Mouse (Mus musculus): ENCODE measurements around the gene Prr23a3.

Gene Prr23a3

DNA sequence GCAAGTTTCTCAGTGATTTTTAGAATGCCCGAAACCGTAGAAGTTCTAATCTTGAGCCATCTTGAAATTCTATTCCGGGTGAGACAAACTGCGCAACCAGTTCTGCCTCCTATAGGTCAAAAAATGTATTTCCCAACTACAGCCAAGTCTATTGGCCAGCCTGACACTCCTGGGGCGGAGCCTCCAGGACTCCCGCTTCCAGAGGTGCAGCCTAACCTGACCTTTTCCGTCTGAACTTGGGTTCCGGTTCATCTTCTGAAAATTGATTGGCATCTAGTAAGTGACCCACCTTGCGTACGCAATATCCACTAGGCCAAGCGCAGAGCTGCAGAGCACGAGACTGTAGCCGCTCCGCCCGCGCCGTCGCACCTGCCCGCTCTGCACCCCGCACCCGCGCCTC is at the start of gene Prr23a3:
Prr23a3 (plus strand) TSS at position 197 of the 400 bp plus-strand sequence.
- no peak for ATAC-seq (ENCODE audit: low TSS enrichment)

DNA sequence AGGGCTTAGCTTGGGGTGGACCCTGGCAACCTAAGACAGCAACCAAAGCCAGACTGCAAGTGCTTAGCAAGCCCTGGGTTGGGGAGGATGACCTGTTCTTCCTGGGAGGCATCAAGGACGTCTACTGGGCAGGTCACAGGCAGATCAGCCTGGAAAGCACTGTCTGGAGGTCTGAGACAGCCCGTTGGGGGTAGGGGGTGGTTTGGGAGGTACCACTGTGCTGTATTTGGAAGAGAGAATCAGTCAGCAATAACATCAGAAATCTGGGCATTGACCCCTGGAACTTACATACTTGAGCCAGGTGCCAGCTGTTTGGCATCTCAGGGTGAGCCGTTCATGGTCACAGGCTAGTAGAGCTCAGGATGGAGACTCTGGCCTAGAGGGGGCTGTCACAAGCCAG is 48.5 kb upstream of the Prr23a3 start:
- ATAC-seq (ENCODE audit: low TSS enrichment): no peak

DNA sequence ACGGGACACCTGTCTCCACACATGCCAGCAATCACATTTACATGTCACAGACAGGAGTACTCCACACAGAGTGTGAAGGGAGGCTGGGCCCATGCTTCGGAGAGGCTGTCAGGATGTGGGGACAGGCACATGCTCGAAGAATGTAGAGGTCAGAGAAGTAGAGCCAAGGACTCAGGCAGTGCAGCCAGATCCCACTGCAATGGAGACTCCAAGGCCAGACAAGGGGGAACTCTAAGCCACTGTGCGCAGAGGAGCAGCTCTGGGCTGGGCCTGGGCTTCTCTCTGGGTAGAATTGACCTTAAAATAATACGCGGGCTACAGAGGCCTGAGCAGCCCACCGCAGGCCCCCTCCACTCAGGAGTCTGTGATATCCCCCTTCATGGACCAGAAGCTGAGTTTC is 47.0 kb upstream of the Prr23a3 start:
- ATAC-seq (ENCODE audit: low TSS enrichment): no peak

DNA sequence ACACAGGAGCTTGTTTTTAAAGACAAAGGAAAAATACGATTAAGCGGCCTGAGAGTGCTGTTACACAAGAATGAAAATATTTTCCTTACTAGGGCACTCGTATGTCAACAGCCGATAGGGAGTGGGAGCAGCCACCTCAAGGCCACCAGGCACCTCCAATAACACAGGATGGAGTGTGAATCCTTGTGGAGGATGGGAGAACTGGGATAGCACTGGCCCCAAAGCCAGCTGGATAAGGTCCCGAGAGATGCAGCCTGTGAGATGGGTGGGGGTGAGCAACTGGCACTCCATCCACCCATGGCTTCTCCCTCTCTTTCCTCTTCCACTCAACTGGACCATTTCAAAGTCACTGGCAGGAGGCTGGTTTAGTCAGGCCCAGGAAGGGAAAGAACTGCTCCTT is 45.6 kb upstream of the Prr23a3 start:
- ATAC-seq (ENCODE audit: low TSS enrichment): no peak

DNA sequence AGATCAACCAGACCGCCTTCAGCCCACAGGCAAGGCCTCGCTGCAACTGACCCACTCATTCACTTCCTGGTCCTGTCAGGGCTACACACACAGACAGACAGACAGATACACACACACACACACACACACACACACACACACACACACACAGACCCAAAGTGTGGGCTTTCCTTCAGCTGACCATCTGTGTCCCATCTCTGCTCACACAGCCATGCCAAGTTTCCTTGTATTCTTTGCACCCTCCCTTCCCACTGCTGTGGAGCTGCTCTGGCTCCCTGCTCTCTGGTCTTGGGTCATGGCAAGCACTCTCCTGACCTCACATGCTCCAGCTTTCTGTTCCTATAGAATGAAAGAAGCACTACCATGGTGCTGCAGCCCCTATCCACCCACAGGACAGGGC is 45.1 kb upstream of the Prr23a3 start:
- ATAC-seq (ENCODE audit: low TSS enrichment): no peak

DNA sequence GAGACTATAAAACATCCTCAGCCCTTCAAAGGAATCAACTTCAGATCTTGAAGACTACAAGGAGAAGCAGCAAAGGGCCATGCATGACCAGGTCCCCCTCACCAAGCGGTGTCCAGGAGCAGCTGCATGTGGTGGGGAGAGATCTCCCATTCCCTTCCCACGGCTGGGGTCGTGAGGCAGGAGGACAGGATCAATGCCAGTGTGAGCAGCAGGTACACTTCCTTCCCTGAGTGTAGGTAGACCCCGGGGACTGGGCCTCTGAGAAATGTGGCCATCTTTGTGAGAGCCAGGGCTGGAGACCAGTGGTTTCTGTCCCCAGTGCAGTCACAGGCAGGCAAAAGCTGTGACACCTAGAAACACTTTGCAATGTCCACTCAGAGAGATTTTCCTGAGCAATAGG is 44.1 kb upstream of the Prr23a3 start:
- ATAC-seq (ENCODE audit: low TSS enrichment): no peak

DNA sequence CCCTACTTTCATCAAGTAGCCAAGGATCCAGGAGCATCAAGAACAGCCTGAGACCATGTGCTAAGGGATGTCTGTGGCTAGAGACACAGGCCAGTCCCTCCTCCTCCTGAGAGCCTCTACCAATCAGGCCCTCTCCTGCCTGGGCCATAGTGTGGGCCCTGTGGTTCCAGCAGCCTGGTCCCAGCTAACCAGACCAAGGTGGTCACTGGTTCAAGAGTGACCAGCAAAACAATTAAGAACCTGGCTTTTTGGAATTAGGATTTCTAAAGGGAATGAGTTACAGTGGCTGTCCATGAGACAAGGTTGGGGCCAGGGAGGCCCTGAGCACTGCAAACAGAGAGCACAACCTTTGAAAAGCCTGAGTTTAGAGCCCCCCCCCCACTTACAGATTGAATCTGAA is 43.5 kb upstream of the Prr23a3 start:
- no peak for ATAC-seq (ENCODE audit: low TSS enrichment)

DNA sequence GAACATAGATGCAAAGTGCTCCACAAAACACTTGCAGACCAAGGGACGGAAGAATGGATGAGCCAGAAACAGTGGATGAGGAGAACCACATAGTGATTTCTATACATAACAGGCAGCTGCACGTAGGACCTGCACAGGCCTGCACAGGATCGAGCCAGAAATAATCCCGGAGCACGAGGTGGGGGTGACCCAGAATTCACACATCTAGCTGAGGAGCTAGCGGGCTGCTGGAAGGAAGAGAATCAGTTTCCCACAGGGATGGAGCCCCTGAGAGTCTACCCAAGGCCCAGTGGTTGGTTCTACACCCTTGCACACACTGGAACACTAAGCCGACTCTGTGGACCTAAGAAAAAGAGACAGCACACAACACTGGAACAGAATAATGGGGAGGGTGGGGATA is 40.8 kb upstream of the Prr23a3 start:
- ATAC-seq (ENCODE audit: low TSS enrichment): no peak

DNA sequence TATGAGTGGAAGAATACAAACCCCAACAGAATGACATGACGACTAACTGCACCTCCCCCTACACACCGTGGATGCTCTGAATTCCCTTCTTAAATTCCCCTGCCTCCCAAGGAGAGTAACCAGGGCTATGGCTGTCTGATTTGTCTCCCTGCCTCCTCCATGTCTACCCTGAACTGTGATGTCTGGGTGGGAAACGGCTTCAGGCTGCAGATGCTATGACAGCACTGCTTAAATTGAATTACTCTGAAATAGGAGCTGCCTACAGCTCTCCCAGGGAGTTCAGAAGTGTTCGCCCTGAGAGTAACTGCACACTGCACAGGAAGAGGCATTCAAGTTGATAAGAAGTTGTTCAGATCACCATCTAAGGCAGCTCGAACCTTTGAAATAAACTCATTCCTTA is 35.1 kb upstream of the Prr23a3 start:
- ATAC-seq (ENCODE audit: low TSS enrichment): no peak

DNA sequence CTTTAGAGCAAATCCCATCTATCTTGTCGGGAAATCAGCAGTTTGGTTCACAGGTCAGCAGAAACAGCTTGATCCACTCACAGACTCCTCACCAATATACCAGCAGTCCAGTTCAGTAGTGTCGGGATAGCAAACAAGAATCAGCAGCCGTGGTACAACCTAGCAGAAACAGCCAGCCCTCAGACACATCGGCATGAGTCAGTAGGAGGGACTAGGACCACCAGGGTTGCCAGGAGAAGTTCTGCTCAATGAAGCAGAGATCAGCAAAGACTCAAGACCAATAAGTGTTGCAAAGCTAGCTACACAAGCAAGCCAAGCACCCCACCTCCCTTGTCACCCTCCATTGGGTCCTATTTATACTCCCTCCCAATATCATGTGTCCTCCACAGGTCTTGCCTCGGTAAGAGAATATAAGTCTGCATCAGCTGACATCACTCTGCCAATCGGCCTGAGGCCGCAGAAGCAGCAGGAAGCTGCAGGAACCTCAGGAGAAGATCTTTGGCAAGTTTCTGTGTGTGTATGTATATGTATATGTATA is 27.0 kb upstream of the Prr23a3 start:
- ATAC-seq (ENCODE audit: low TSS enrichment): no peak

DNA sequence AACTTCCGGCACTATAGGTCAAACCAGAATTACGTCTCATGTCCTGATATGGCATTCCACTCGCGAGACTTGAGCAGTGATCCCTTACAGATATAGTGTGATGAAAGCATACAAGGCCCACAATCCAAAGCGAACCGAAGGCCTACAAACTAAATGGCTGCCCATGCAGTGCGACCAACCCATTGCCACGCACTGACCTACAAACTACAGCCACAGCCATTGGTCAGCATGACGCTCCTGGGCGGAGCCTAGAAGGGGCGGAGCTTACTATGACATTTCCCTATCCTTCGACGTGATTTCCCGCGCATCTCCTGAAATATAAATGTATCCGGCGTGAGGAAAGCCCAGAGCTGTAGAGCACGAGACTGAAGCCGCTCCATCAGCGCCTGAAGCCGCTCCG is 22.4 kb upstream of the Prr23a3 start, which contains the start of gene Prr23a1:
Prr23a1 (plus strand) TSS at position 387 of the 400 bp plus-strand sequence.
- ATAC-seq (ENCODE audit: low TSS enrichment): no peak

DNA sequence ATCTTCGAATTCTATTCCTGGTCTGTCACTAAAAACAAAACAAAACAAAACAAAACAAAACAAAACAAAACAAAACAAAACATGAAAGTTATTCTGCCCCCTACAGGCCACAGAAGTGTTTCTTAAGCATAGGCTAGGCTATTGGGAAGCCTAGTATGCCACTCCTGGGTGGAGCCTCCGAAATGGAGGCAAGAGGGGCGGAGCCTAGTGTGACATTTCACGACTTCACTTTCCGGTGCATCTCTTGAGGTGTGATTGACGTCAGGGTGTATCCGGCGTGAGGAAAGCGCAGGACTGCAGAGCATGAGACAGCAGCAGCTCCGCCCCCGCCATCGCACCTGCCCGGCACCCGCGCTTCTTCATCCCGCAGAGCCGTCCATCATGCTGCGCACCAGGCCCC is 8.4 kb upstream of the Prr23a3 start, which contains the start of gene Prr23a2:
Prr23a2 (plus strand) TSS at position 285 of the 400 bp plus-strand sequence.
- no peak for ATAC-seq (ENCODE audit: low TSS enrichment)

DNA sequence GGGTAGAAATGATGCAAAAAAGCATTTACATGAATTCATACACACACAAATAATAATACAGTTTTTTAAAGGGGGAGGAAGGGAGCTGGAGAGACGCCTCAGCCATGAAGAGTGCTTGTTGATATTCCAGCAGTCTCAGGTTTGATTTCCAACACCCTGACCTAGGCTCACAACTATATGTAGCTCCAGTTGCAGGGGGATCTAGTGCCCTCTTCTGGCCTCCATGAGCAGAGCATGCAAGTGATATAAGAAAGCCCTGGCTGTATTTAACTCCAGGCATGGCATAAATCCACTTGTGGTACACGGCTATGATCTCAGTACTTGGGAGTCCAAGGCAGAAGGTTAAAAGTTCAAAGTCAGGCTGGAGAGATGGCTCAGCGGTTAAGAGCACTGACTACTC is 1.1 kb upstream of the Prr23a3 start:
- no peak for ATAC-seq (ENCODE audit: low TSS enrichment)

DNA sequence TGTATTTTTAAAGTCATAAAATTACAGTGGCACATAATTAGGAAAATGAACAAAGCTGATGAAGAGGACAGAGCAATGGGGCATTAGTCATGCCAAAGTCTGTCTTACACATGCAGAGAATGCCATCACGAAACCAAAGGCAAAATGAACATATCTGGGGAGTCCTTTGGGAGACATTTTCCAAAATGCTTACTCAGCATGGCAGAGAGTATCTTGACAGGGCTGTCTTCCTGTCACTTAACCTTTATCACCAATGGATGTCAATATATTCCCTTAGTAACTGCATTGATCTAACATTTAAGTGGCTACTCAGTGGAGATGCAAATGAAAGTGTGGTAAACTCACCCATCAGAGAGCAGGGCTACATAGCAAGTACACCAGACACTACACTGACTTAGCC is 36.9 kb downstream of the Prr23a3 start:
- no peak for ATAC-seq (ENCODE audit: low TSS enrichment)

DNA sequence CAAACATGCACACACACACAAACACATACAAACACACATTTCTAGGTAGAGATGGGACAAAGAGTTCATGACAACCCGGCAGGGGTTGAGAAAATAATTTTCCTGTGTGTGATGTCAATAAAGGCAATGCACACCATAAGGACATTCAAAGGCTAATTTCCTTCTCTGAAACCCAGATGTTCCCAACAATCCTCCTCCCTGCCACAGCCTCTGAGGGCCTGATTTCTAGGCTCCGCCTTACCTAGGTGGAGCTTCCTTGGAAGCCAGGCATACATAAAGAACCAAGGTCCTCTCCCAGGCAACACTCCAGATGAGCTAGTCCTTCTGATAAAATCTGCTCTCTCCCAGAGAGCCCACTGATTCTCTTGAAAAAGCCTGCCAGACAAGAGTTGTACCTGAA is 38.3 kb downstream of the Prr23a3 start, which contains the start of gene 7420426K07Rik:
7420426K07Rik (plus strand) TSS at position 301 of the 400 bp plus-strand sequence.
- ATAC-seq (ENCODE audit: low TSS enrichment): no peak
